Mouse (Mus musculus) T-helper 1 cell (primary cell): ENCODE results near the gene Scn11a.

Experiments
- in situ Hi-C: fragments of 300-600 bp; cut with MboI, MseI; formaldehyde crosslinking; loops from one replicate; pipeline ENCODE4 v1.15.1; 2025; ENCODE audit warnings: high pct_unique_total_duplicates

Scn11a gene

GRCm38 (mm10) chr9:119801460-119801859, 23.8 kb downstream of the Scn11a start:
- in situ Hi-C loops = no loop called here

- in situ Hi-C loops = loop anchor here (5.0 kb wide), 1 partner anchor 91 kb away; no protein-coding TSS in a partner anchor
Measured at GRCm38 (mm10) chr9:119796791-119797190, 28.5 kb downstream of the Scn11a start.

GRCm38 (mm10) chr9:119795254-119795912, 29.9 kb downstream of the Scn11a start:
- in situ Hi-C loops = loop anchor here (5.0 kb wide), 1 partner anchor 92 kb away; no protein-coding TSS in a partner anchor

- in situ Hi-C loops = no loop called here
Measured at GRCm38 (mm10) chr9:119794470-119794869, 30.8 kb downstream of the Scn11a start.

GRCm38 (mm10) chr9:119792505-119792904, 32.8 kb downstream of the Scn11a start:
- in situ Hi-C loops = no loop called here

GRCm38 (mm10) chr9:119780901-119781300, 44.4 kb downstream of the Scn11a start:
- in situ Hi-C loops = no loop called here

- in situ Hi-C loops = no loop called here
Measured at GRCm38 (mm10) chr9:119776661-119777060, 48.6 kb downstream of the Scn11a start.

- in situ Hi-C loops = no loop called here
Measured at GRCm38 (mm10) chr9:119768585-119768984, 56.7 kb downstream of the Scn11a start.

GRCm38 (mm10) chr9:119760226-119760625, 65.0 kb downstream of the Scn11a start:
- in situ Hi-C loops = no loop called here

GRCm38 (mm10) chr9:119759457-119759856, 65.8 kb downstream of the Scn11a start:
- in situ Hi-C loops = no loop called here

- in situ Hi-C loops = no loop called here
Measured at GRCm38 (mm10) chr9:119751507-119751906, 73.7 kb downstream of the Scn11a start.

GRCm38 (mm10) chr9:119749112-119749511, 76.1 kb downstream of the Scn11a start:
- in situ Hi-C loops = no loop called here

GRCm38 (mm10) chr9:119743900-119744299, 81.4 kb downstream of the Scn11a start:
- in situ Hi-C loops = no loop called here

- in situ Hi-C loops = no loop called here
Measured at GRCm38 (mm10) chr9:119743312-119743711, 81.9 kb downstream of the Scn11a start.

- in situ Hi-C loops = no loop called here
Measured at GRCm38 (mm10) chr9:119741101-119741786, 84.0 kb downstream of the Scn11a start.

GRCm38 (mm10) chr9:119728412-119729097, 96.7 kb downstream of the Scn11a start:
- in situ Hi-C loops = no loop called here

GRCm38 (mm10) chr9:119726990-119727389, 98.3 kb downstream of the Scn11a start:
- in situ Hi-C loops = no loop called here

GRCm38 (mm10) chr9:119725293-119725862, 99.9 kb downstream of the Scn11a start:
- in situ Hi-C loops = no loop called here

- in situ Hi-C loops = no loop called here
Measured at GRCm38 (mm10) chr9:119719222-119719621, 106.0 kb downstream of the Scn11a start, which contains the start of gene Scn10a. Gene Scn10a, minus strand, starts transcription at chr9:119719322.

- in situ Hi-C loops = no loop called here
Measured at GRCm38 (mm10) chr9:119706700-119707099, 118.6 kb downstream of the Scn11a start.
